Mouse (Mus musculus) kidney, adult 2 months (tissue): Measurements from ENCODE around the gene Dusp19.

Experiments
- CTCF ChIP-seq: fragments of 200-500 bp; conservative IDR thresholded peaks from 2 replicates; pipeline ENCODE4 v1.5.1; 2011; ENCODE audit warnings: low read depth, mild to moderate bottlenecking, control low read depth, low read length, moderate library complexity, mixed read lengths; ENCODE audit not compliant: insufficient read depth, insufficient read length
- POLR2A ChIP-seq: fragments of 200-500 bp; IDR thresholded peaks from one replicate; pipeline ENCODE4 v1.6.1; 2011; ENCODE audit warnings: low read depth, low read length, control low read depth

DNA sequence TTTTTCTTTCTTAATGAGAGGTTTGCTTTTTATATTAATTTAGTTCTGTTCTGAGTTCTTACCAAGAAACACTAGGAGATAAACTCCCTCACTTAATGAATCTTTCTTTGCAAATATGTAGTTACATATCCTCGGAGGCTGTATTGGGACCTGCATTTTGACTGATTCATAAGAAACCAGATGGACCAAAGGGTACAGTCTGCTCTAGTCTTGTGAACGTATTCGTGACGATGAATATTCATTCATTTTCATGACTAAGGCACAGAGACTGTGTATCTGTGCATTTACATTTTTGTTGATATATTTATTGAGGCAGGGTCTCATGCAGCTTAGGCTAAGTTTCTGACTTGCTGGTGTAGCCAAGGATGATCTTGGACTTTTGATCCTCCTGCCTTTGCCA lies 7.7 kb downstream of the Dusp19 start:
- no peak for TF ChIP-seq POLR2A
- TF ChIP-seq CTCF = no peak
